Mouse (Mus musculus) liver, adult 2 months (tissue): ENCODE results near the gene D130043K22Rik.

Source experiments
- CTCF ChIP-seq: fragments of 200-500 bp; IDR thresholded peaks from 2 replicates; pipeline ENCODE4 v1.5.1; 2011; ENCODE audit warnings: low read depth, low read length, control low read depth
- POLR2A ChIP-seq: fragments of 200-500 bp; IDR thresholded peaks from 2 replicates; pipeline ENCODE4 v1.6.1; 2011; ENCODE audit warnings: low read length, control low read depth; ENCODE audit not compliant: insufficient read depth; ENCODE audit errors: extremely low read depth

DNA sequence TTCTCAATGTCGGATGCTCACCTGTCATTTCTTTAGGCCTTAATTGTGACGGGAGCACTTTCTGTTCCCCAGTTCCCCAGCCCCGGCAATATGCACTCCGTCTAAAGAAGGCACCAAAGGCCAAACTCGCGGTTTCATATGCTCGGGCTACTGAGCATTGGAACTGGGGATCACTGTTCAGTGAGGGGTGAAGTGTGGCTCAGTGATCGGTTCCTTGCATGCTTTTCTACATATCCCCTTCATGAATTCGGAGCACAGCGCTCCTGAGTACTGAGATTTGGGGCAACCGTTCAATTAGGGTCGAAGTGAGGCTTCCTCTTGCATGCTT lies 92.9 kb downstream of the D130043K22Rik start:
- TF ChIP-seq POLR2A (no peak), CTCF (no peak)
